Mouse (Mus musculus) gastrocnemius, postnatal 10 days (tissue): ENCODE data around the gene 3100002H09Rik. TPM values are rescaled to one million over a fixed set of nuclear protein-coding genes. Genes with fewer than 3 reads are reported as not detected.

Experiments used
- total RNA-seq, 2 experiments: library from RNA; stranded (reverse); gene quantifications; 2 replicates each; pipeline ENCODE4 v1.2.3; 2021

3100002H09Rik gene
- total RNA-seq, 2 experiments from 2014 or later = not detected

Other genes starting within 250 kb of the 3100002H09Rik start
- 1 to 10 TPM; 2.8 to 2.9 TPM for gene Pou3f1, start 46.0 kb upstream of the 3100002H09Rik start, total RNA-seq
- 10 to 100 TPM; 21.7 to 25.4 TPM for gene Utp11, start 82.8 kb upstream of the 3100002H09Rik start, total RNA-seq
- 10 to 100 TPM; 61.2 to 65.0 TPM for gene Fhl3, start 89.9 kb upstream of the 3100002H09Rik start, total RNA-seq
- gene Sf3a3, start 104.0 kb upstream of the 3100002H09Rik start, total RNA-seq = 10 to 100 TPM; 24.2 to 25.2 TPM
- gene Inpp5b, start 131.0 kb upstream of the 3100002H09Rik start, total RNA-seq = 10 to 100 TPM in 1 of 2 experiments, 1 to 10 TPM in 1; 9.0 to 14.5 TPM
- 10 to 100 TPM in 1 of 2 experiments, 1 to 10 TPM in 1; 8.6 to 14.0 TPM for gene Mtf1, start 191.3 kb upstream of the 3100002H09Rik start, total RNA-seq
- 10 to 100 TPM; 10.3 to 11.9 TPM for gene Yrdc, start 239.9 kb upstream of the 3100002H09Rik start, total RNA-seq
- 10 to 100 TPM; 28.7 to 29.3 TPM for gene 1110065P20Rik, start 240.4 kb upstream of the 3100002H09Rik start, total RNA-seq